Mouse (Mus musculus): ENCODE data around the gene Gm13275.
"Not testable (repeated sequence)": the region's sequence is repeated elsewhere in the genome, so short reads cannot be mapped to it uniquely, and the experiment has no call there.

The Gm13275 gene

DNA sequence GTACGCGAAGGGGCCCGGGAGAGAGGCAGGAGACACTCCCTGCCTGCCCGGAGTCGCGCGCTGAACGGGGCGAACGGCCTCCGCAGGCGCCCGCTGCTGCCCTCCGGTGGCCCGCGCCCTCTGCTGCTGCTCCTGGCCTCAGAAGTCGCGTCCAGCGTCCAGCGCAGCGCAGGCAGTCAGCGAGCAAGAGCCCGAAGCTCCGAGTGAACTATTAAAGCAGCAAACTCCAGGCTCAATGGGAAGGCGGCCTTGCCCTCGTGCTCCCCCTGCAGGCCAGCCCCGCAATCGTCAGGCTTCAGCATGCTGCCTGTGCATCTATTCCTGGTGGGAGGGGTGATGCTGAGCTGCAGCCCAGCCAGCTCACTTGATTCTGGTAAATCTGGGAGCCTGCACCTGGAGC lies 2.8 kb downstream of the Gm13275 start, which contains the start of gene Gm13279:
Gene Gm13279 (plus strand): TSS at position 301 of the 400 bp plus-strand sequence.
- DNase-seq (ENCODE audit: low spot score), result not testable (repeated sequence)

- DNase-seq (ENCODE audit: low spot score), result not testable (repeated sequence)
These were observed 5.1 kb downstream of the Gm13275 start, which contains the start of gene Gm13285 for GRCm38 (mm10) chr4:88799365-88799764. TSS of gene Gm13285 (plus strand) at chr4:88799665.

DNA sequence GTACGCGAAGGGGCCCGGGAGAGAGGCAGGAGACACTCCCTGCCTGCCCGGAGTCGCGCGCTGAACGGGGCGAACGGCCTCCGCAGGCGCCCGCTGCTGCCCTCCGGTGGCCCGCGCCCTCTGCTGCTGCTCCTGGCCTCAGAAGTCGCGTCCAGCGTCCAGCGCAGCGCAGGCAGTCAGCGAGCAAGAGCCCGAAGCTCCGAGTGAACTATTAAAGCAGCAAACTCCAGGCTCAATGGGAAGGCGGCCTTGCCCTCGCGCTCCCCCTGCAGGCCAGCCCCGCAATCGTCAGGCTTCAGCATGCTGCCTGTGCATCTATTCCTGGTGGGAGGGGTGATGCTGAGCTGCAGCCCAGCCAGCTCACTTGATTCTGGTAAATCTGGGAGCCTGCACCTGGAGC lies 8.7 kb downstream of the Gm13275 start, which contains the start of gene Gm13287:
Gene Gm13287 (plus strand): TSS at position 301 of the 400 bp plus-strand sequence.
- DNase-seq (ENCODE audit: low spot score), result not testable (repeated sequence)

DNA sequence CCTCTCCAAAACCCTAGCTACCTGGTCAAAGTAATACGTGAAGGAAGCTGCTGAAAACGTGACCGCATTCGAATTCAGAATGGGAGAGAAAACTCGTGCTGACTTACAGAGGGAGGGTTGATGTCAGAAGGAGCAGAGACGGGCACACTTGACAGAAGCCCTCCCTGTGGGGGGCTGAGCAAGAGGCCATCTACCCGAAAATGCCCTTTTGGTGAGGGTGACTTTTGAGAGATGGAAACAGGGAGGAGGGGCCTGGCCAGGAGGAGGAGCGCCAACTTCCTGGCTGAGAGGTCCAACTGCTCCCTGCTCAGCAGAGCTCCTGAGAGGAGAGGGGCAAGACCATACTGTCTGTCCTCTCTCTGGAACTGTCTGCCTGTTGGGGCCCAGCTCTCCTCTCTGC lies 10.9 kb downstream of the Gm13275 start, which contains the start of gene Gm13288:
Gene Gm13288 (plus strand): TSS at position 301 of the 400 bp plus-strand sequence.
- not testable (repeated sequence) for DNase-seq (ENCODE audit: low spot score)

DNA sequence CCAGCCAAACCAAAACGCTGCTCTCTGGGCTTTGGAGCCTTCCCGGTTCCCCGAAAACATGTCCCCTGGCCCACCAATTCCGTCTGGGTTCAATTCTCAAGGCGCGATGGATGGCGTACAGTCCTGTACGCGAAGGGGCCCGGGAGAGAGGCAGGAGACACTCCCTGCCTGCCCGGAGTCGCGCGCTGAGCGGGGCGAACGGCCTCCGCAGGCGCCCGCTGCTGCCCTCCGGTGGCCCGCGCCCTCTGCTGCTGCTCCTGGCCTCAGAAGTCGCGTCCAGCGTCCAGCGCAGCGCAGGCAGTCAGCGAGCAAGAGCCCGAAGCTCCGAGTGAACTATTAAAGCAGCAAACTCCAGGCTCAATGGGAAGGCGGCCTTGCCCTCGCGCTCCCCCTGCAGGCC lies 11.5 kb downstream of the Gm13275 start:
- DNase-seq (ENCODE audit: low spot score), result not testable (repeated sequence)

GRCm38 (mm10) chr4:88815928-88816327 lies 21.6 kb downstream of the Gm13275 start, which contains the start of gene Ifna7:
TSS of gene Ifna7 (plus strand) at chr4:88816228.
- no peak for DNase-seq (ENCODE audit: low spot score)

- no peak for DNase-seq (ENCODE audit: low spot score)
These were observed 25.4 kb downstream of the Gm13275 start, which contains the start of gene Ifna11 for GRCm38 (mm10) chr4:88819659-88820058. TSS of gene Ifna11 (plus strand) at chr4:88819959.

DNA sequence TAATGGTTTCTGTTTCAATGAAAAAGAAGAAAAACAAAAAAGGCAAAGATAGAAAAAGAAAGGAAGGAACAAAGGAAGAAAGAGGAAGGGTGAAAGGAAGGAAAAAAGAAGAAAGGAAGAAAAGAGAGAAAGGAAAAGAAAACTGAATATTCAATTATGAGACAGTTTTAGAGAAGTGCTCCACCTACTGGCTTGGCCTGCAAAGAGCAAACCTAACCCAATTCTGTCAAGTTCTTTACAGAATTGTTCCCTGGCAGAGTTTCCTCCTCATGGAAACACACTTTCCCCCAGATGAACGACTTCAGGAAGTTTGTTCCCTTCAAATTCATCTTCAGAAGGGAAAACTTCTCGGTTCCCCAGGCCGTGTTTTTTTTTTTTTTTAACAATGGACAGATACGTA lies 28.7 kb downstream of the Gm13275 start:
- DNase-seq (ENCODE audit: low spot score), result peak; percentile 39

GRCm38 (mm10) chr4:88827116-88827515 lies 32.8 kb downstream of the Gm13275 start, which contains the start of gene Ifna6:
TSS of gene Ifna6 (plus strand) at chr4:88827416.
- not testable (repeated sequence) for DNase-seq (ENCODE audit: low spot score)

GRCm38 (mm10) chr4:88830523-88830922 lies 36.2 kb downstream of the Gm13275 start:
- DNase-seq (ENCODE audit: low spot score), result peak; percentile 58

- not testable (repeated sequence) for DNase-seq (ENCODE audit: low spot score)
These were observed 40.9 kb downstream of the Gm13275 start, which contains the start of gene Ifna5 for GRCm38 (mm10) chr4:88835225-88835624. TSS of gene Ifna5 (plus strand) at chr4:88835525.

DNA sequence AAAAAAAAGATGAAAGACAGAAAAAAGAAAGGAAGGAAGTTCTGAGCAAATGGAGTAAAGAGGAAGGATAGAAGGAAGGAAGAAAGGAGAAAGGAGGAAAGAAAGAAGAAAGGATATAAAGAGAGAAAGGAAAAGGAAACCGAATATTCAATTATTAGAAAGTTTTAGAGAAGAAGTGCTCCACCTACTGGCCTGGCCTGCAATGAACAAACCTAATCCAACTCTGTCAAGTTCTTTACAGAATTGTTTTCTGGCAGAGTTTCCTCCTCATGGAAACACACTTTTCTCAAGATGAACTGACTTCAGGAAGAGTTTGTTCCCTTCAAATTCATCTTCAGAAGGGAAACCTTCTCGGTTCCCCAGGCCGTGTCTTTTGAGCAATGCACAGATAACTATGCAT lies 44.5 kb downstream of the Gm13275 start:
- DNase-seq (ENCODE audit: low spot score), result peak; percentile 39

DNA sequence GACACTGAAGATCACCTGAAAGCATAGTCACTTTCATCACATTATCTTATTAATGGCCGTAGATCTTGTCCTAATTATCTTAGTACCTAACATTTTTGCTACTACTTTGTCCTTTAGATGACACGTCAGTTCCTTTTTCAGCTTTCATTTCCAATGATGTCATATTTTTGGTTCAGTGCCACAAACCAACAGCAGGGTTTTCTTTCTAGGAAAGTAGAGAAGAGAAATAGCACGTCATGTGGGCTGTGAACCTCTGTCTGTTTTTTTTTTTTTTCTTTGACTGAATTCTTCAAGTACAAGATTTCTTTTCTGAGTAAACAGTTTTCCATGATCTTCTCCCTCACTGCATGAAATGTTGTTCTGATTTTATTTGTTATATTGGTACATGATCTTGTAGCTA lies 45.8 kb downstream of the Gm13275 start:
- DNase-seq (ENCODE audit: low spot score), result no peak

- DNase-seq (ENCODE audit: low spot score), result no peak
These were observed 47.2 kb downstream of the Gm13275 start, which contains the start of gene Ifna4 for GRCm38 (mm10) chr4:88841438-88841911. TSS of gene Ifna4 (plus strand) at chr4:88841861.
